Mouse (Mus musculus) kidney, postnatal 0 days (tissue): Measurements from ENCODE around the gene Peak1. TPM values are rescaled to one million over a fixed set of nuclear protein-coding genes. Genes with fewer than 3 reads are reported as not detected.
"Not testable (repeated sequence)": the region's sequence is repeated elsewhere in the genome, so short reads cannot be mapped to it uniquely, and the experiment has no call there.

Experiments
- ATAC-seq: fragments of 200-750 bp; cut with Nextera tagmentation; replicated peaks from 2 replicates; pipeline ENCODE4 v1.8.0; 2017; ENCODE audit warnings: low read depth, moderate number of reproducible peaks, moderate TSS enrichment, moderate library complexity; ENCODE audit not compliant: low FRiP score
- DNase-seq: peaks from one replicate; pipeline ENCODE4 v3.0.0-alpha.2; 2016; ENCODE audit warnings: low spot score
- H3K27ac ChIP-seq: fragments of 300-500 bp; sonication (generic); 2 replicates; pipeline ENCODE4 v1.5.1; 2014; ENCODE audit warnings: mild to moderate bottlenecking
- H3K27me3 ChIP-seq: fragments of 300-500 bp; sonication (generic); 2 replicates; pipeline ENCODE4 v1.6.1; 2014; ENCODE audit warnings: low read length, mixed read lengths; ENCODE audit not compliant: insufficient read depth
- H3K36me3 ChIP-seq: fragments of 300-500 bp; sonication (generic); 2 replicates; pipeline ENCODE4 v1.6.1; 2014; ENCODE audit warnings: low read length, mixed read lengths; ENCODE audit not compliant: insufficient read depth
- H3K4me1 ChIP-seq: fragments of 300-500 bp; sonication (generic); replicated peaks from 2 replicates; pipeline ENCODE4 v1.6.1; 2014; ENCODE audit warnings: antibody characterized with exemption, low read length, mixed read lengths; ENCODE audit not compliant: insufficient read depth
- H3K4me2 ChIP-seq: fragments of 300-500 bp; sonication (generic); 2 replicates; pipeline ENCODE4 v1.6.1; 2014; ENCODE audit warnings: mild to moderate bottlenecking, low read length, moderate library complexity, mixed read lengths
- H3K4me3 ChIP-seq: fragments of 300-500 bp; sonication (generic); replicated peaks from 2 replicates; pipeline ENCODE4 v1.5.1; 2014; ENCODE audit warnings: low read depth, low read length
- H3K9ac ChIP-seq: fragments of 300-500 bp; sonication (generic); 2 replicates; pipeline ENCODE4 v1.6.1; 2014; ENCODE audit warnings: low read depth, low read length
- H3K9me3 ChIP-seq: fragments of 300-500 bp; sonication (generic); replicated peaks from 2 replicates; pipeline ENCODE4 v1.6.1; 2016; ENCODE audit warnings: low read length, inconsistent platforms, mixed read lengths
- CTCF ChIP-seq: IDR thresholded peaks from 2 replicates; pipeline ENCODE4 v1.5.1; 2016; ENCODE audit warnings: antibody characterized with exemption, low read depth, mild to moderate bottlenecking, moderate library complexity
- WGBS: fragments of 180-500 bp; shearing (Covaris S2); extraction: QIAGEN DNeasy Blood & Tissue Kit; methylation state at CpG from one replicate; pipeline ENCODE4 v1.1.7; 2014; 5-methylcytosine and 5-hydroxymethylcytosine counted together
- polyA plus RNA-seq: library from polyadenylated mRNA; unstranded; fragments of >200 nt; fragmentation: Nextera tagmentation; extraction: Ambion mirVana; gene quantifications from 2 replicates; pipeline ENCODE4 v1.2.1, GENCODE M21; 2015

Peak1 gene
- polyA plus RNA-seq, 1 experiment from 2014 or later: 12.2 TPM

DNA sequence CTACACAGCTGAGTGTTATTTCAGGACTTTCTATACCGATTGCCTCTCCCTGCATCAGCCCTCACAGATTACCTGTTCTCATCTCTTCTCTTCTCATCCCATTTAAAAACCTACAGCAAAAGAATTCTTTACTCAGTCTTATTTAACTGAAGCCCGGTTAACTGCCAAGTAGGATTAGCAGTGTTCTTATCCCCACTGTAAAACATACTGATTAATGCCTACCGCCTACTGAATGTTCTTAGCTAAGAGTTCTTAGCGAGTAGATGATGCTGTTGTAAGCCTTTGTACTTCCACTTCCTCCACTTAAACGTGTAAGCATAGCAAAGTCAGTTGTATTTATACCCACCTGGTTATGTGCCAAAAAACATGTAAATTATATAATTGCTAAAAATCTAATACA lies 43.1 kb upstream of the Peak1 start:
- WGBS: 79% methylated on average over 5 of the region's 5 CpGs
- ATAC-seq: no peak
- Histone ChIP-seq H3K36me3 (no peaks in the 10 kb centered on the region), H3K9ac (no peak overlapping the region), H3K4me2 (no peak overlapping the region), H3K4me3 (no peak overlapping the region), H3K27ac (no peak overlapping the region), H3K9me3 (no peaks in the 10 kb centered on the region), H3K27me3 (no peaks in the 10 kb centered on the region), H3K4me1 (peaks cover 23% of the 10 kb centered on the region)
- no peak for DNase-seq
- TF ChIP-seq CTCF: no peak

GRCm38 (mm10) chr9:56456426-56456825 lies 38.6 kb upstream of the Peak1 start:
- Histone ChIP-seq H3K27me3 (no peaks in the 10 kb centered on the region), H3K9ac (no peak overlapping the region), H3K4me1 (no peaks in the 10 kb centered on the region), H3K36me3 (no peaks in the 10 kb centered on the region), H3K27ac (no peak overlapping the region), H3K4me3 (no peak overlapping the region), H3K4me2 (no peak overlapping the region), H3K9me3 (no peaks in the 10 kb centered on the region)
- ATAC-seq (no peak), DNase-seq (no peak)
- WGBS: 88% methylated on average over 3 of the region's 3 CpGs
- no peak for TF ChIP-seq CTCF

DNA sequence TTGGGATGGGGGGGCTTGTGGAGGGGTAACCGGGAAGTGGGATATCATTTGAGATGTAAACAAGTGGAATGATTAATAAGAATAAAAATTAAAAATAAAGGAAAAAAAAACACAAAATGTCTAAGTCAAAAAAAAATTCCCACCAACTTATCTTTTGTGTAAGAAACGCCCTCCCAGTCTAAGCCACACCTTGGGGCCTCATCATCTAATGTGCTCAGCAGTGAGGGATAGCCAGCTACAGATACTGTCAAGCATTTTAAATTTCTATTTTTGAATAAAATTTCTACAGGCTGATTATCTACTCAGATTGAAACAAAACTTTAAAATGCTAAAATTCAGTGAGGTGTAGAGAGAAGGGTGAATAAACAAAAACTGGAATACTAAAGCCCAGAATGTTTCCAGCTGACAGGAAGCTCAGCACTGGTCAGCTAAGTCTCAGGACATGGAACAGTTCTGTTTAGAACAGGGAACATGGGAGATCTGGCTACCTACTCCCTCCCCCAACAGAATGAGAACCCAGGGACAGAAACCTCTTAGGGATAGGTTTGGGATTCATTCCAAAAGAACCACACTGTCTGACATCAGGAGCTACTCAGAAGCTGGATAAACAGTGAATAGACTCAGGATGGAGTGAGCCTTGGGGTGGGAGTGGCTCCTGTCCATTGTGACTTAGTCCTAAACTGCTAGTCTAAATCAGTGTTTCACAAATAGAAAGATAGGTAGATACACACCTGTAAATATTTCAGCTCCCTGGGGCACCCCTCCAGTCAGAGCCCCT lies 35.4 kb upstream of the Peak1 start:
- ATAC-seq (no peak), DNase-seq (no peak)
- Histone ChIP-seq H3K4me3 (no peak overlapping the region), H3K4me1 (no peaks in the 10 kb centered on the region), H3K9ac (no peak overlapping the region), H3K36me3 (no peaks in the 10 kb centered on the region), H3K27me3 (no peaks in the 10 kb centered on the region), H3K4me2 (no peak overlapping the region), H3K27ac (no peak overlapping the region), H3K9me3 (no peaks in the 10 kb centered on the region)
- 88% methylated on average over 2 of the region's 2 CpGs for WGBS
- TF ChIP-seq CTCF: no peak

DNA sequence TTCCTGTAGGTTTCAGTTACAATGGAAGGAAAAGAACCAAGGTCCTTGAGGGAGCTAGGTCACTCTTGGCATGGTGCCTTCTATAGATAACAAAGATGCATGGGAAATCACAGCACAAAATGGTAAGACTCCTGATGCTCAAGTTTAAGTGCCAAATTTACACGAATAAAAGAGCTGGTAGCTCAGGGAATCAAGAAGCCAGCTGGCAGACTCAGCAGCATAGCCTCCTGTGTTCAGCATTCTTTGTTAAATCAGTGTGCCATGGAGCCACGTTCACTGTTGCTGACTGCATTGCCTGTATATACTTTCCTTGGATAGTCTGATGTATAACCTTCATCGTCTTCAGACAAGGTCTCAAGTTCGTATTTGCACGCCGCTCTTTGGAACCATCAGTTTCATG lies 33.7 kb upstream of the Peak1 start:
- ATAC-seq (no peak), DNase-seq (no peak)
- Histone ChIP-seq H3K4me2 (no peak overlapping the region), H3K36me3 (no peaks in the 10 kb centered on the region), H3K9me3 (no peaks in the 10 kb centered on the region), H3K27ac (no peak overlapping the region), H3K9ac (no peak overlapping the region), H3K4me3 (no peak overlapping the region), H3K27me3 (no peaks in the 10 kb centered on the region), H3K4me1 (no peaks in the 10 kb centered on the region)
- no peak for TF ChIP-seq CTCF
- 89% methylated on average over 6 of the region's 6 CpGs for WGBS

DNA sequence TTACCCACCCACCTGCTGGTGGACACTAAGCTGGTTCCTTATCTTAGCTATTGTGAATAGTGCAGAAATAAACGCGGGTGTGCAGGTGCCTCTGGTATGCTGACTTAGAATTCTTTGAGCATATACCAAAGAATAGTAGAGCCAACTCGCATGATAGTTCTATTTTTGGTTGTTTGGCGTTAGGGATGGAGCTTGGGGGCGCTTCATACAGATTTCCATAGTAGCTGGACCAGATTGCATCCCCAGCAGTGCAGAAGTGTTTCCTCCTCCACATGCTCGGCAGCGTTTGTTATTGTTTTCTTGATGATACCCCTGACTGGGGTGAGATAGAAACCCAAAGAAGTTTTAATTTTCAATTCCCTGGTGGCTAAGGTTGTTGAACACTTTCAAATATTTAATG lies 21.8 kb upstream of the Peak1 start:
- WGBS: 57% methylated on average over 7 of the region's 7 CpGs

GRCm38 (mm10) chr9:56437300-56437892 lies 19.5 kb upstream of the Peak1 start:
- not testable (repeated sequence) for ATAC-seq, H3K4me3 ChIP-seq, DNase-seq, H3K27ac ChIP-seq, H3K9ac ChIP-seq, H3K4me1 ChIP-seq, H3K27me3 ChIP-seq, H3K9me3 ChIP-seq, H3K36me3 ChIP-seq, H3K4me2 ChIP-seq
- 92% methylated on average over 20 of the region's 29 CpGs for WGBS

More for the DNA sequence above, 21.8 kb upstream of the Peak1 start:
- Histone ChIP-seq H3K27me3 (no peaks in the 10 kb centered on the region), H3K4me2 (no peak overlapping the region), H3K4me3 (no peak overlapping the region), H3K9me3 (no peaks in the 10 kb centered on the region), H3K9ac (no peak overlapping the region), H3K27ac (no peak overlapping the region), H3K4me1 (no peaks in the 10 kb centered on the region), H3K36me3 (no peaks in the 10 kb centered on the region)
- TF ChIP-seq CTCF: no peak
- ATAC-seq (no peak), DNase-seq (no peak)
